Mouse (Mus musculus) G1E-ER4 (cell line): Measurements from ENCODE around the gene Tma16. TPM values are rescaled to one million over a fixed set of nuclear protein-coding genes. Genes with fewer than 3 reads are reported as not detected.

Experiments used
- GATA1 ChIP-seq: IDR thresholded peaks from one replicate; pipeline ENCODE4 v1.8.0; 2012; ENCODE audit warnings: low read length, inconsistent platforms
- polyA plus RNA-seq: library from polyadenylated mRNA; stranded (reverse); fragments of >175 nt; gene quantifications from 2 replicates; pipeline ENCODE4 v1.2.3, GENCODE M21; 2012

Tma16 gene
- polyA plus RNA-seq, 1 experiment = 10.8 TPM

GRCm38 (mm10) chr8:66437929-66438328, 48.4 kb downstream of the Tma16 start:
- no peak for TF ChIP-seq GATA1

- no peak for TF ChIP-seq GATA1
These were observed 49.5 kb downstream of the Tma16 start for GRCm38 (mm10) chr8:66436804-66437203.

GRCm38 (mm10) chr8:66433577-66433976, 52.8 kb downstream of the Tma16 start:
- no peak for TF ChIP-seq GATA1

GRCm38 (mm10) chr8:66430639-66431038, 55.7 kb downstream of the Tma16 start:
- TF ChIP-seq GATA1 = no peak

Other genes with a start within 250 kb of the Tma16 start
- not detected in 2 replicates for gene Tktl2, start 25.2 kb upstream of the Tma16 start, polyA plus RNA-seq
- not detected in 2 replicates for gene Npy5r, start 201.6 kb upstream of the Tma16 start, polyA plus RNA-seq
- not detected in 2 replicates for gene Npy1r, start 210.7 kb upstream of the Tma16 start, polyA plus RNA-seq